Comparison of ENCODE assay signal across 45 mouse cellular contexts in genomic region chr1:131043636-131044035, GRCm38 (mm10). TPM values are rescaled to one million over a fixed set of nuclear protein-coding genes. Genes with fewer than 3 reads are reported as not detected.
"Had no signal": no experiment of that assay in that cellular context is flagged by ENCODE, and none has a peak within 500 bp of the region (broad histone marks: within the 10 kb centered on the region; RNA-seq: fewer than 3 reads in every experiment).

No protein-coding gene starts in this region.

- H3K27ac ChIP-seq: limb, embryonic 10.5 days; limb, embryonic 12.5 days; limb, embryonic 13.5 days; limb, embryonic 15.5 days; liver, embryonic 12.5 days; liver, embryonic 13.5 days; liver, embryonic 14.5 days; liver, embryonic 15.5 days; lung, embryonic 15.5 days; macrophage; midbrain, embryonic 10.5 days; midbrain, embryonic 12.5 days; midbrain, embryonic 13.5 days; midbrain, embryonic 15.5 days had no signal

- H3K4me2 ChIP-seq: limb, embryonic 12.5 days; limb, embryonic 13.5 days; limb, embryonic 15.5 days; liver, embryonic 11.5 days; liver, embryonic 12.5 days; liver, embryonic 13.5 days; liver, embryonic 15.5 days; lung, embryonic 14.5 days; lung, embryonic 15.5 days; midbrain, embryonic 11.5 days; midbrain, embryonic 12.5 days; midbrain, embryonic 13.5 days; midbrain, embryonic 15.5 days had no signal

- ATAC-seq: liver, embryonic 12.5 days; liver, postnatal 0 days; lung, postnatal 0 days; midbrain, embryonic 13.5 days; midbrain, embryonic 15.5 days; midbrain, embryonic 16.5 days had no signal

- H3K9me3 ChIP-seq: limb, embryonic 10.5 days; limb, embryonic 12.5 days; limb, embryonic 13.5 days; limb, embryonic 15.5 days; liver, embryonic 12.5 days; liver, embryonic 13.5 days; liver, embryonic 15.5 days; lung, embryonic 15.5 days; megakaryocyte, embryonic 14.5 days; midbrain, embryonic 10.5 days; midbrain, embryonic 12.5 days; midbrain, embryonic 15.5 days had no signal

- H3K27me3 ChIP-seq: limb, embryonic 12.5 days; limb, embryonic 13.5 days; limb, embryonic 15.5 days; liver, embryonic 12.5 days; liver, embryonic 13.5 days; liver, embryonic 15.5 days; lung, embryonic 15.5 days; megakaryocyte, embryonic 14.5 days; midbrain, embryonic 12.5 days; midbrain, embryonic 13.5 days; midbrain, embryonic 15.5 days had no signal

- H3K36me3 ChIP-seq: limb, embryonic 10.5 days; limb, embryonic 12.5 days; limb, embryonic 13.5 days; limb, embryonic 15.5 days; liver, embryonic 12.5 days; liver, embryonic 13.5 days; liver, embryonic 15.5 days; lung, embryonic 15.5 days; midbrain, embryonic 10.5 days; midbrain, embryonic 12.5 days; midbrain, embryonic 13.5 days; midbrain, embryonic 15.5 days had no signal

- H3K4me1 ChIP-seq: limb, embryonic 10.5 days; limb, embryonic 13.5 days; limb, embryonic 15.5 days; liver, embryonic 12.5 days; liver, embryonic 13.5 days; liver, embryonic 15.5 days; lung, embryonic 15.5 days; midbrain, embryonic 10.5 days; midbrain, embryonic 12.5 days; midbrain, embryonic 13.5 days; midbrain, embryonic 15.5 days had no signal

- H3K4me3 ChIP-seq: limb, embryonic 10.5 days; limb, embryonic 12.5 days; limb, embryonic 13.5 days; limb, embryonic 15.5 days; liver, embryonic 12.5 days; liver, embryonic 13.5 days; liver, embryonic 15.5 days; lung, embryonic 15.5 days; megakaryocyte, embryonic 14.5 days; midbrain, embryonic 10.5 days; midbrain, embryonic 12.5 days; midbrain, embryonic 13.5 days; midbrain, embryonic 15.5 days; myocyte had no signal

- DNase-seq: left cerebral cortex, postnatal 4 days; liver; liver, embryonic 13.5 days; liver, postnatal 0 days; lung, adult 18-20 months; lung, adult 2 months; lung, embryonic 14.5 days; lung, postnatal 10 days; lung, postnatal 14 days; lung, postnatal 36 days; lung, postnatal 4 days; midbrain, embryonic 14.5 days had no signal

- H3K9ac ChIP-seq: limb, embryonic 12.5 days; limb, embryonic 13.5 days; limb, embryonic 15.5 days; liver, embryonic 12.5 days; liver, embryonic 13.5 days; liver, embryonic 14.5 days; liver, embryonic 15.5 days; liver, postnatal 0 days; lung, embryonic 14.5 days; lung, embryonic 15.5 days; midbrain, embryonic 12.5 days; midbrain, embryonic 13.5 days; midbrain, embryonic 15.5 days had no signal

RNA-seq across cellular contexts. Expression of gene Il10, which starts 24.0 kb away (rescaled TPM):
- total RNA-seq: left cerebral cortex, adult 8-10 months; left cerebral cortex, postnatal 10 days; left cerebral cortex, postnatal 14 days; left cerebral cortex, postnatal 25 days; left cerebral cortex, postnatal 36 days; megakaryocyte progenitor cell, adult 5-6 weeks; megakaryocyte, adult 5-6 weeks; megakaryocyte-erythroid progenitor cell, adult 5-6 weeks; midbrain, postnatal 0 days; monocyte, adult 5-6 weeks had no signal
- polyA plus RNA-seq: limb, embryonic 10.5 days; limb, embryonic 11.5 days; limb, embryonic 15.5 days; liver, adult 2 months; liver, embryonic 11.5 days; liver, embryonic 12.5 days; liver, embryonic 13.5 days; liver, embryonic 15.5 days; liver, embryonic 16.5 days; lung, adult 2 months; lung, embryonic 14.5 days; lung, embryonic 16.5 days; lung, postnatal 0 days; midbrain, embryonic 10.5 days; midbrain, embryonic 11.5 days; midbrain, embryonic 12.5 days; midbrain, embryonic 13.5 days; midbrain, embryonic 14.5 days; midbrain, embryonic 15.5 days; midbrain, embryonic 16.5 days; midbrain, postnatal 0 days; myocyte had no signal
